Mouse (Mus musculus) CH12.LX (cell line): ENCODE results near the gene Urad. TPM values are rescaled to one million over a fixed set of nuclear protein-coding genes. Genes with fewer than 3 reads are reported as not detected.

Source experiments
- DNase-seq: peaks from one replicate; pipeline ENCODE4 v3.0.0-alpha.2; 2013; ENCODE audit errors: extremely low read depth
- H3K27ac ChIP-seq: 2 replicates; pipeline ENCODE4 v1.5.1; 2012; ENCODE audit warnings: low read depth, mild to moderate bottlenecking, control low read depth, moderate library complexity; ENCODE audit not compliant: insufficient read depth
- H3K27me3 ChIP-seq: replicated peaks from 2 replicates; pipeline ENCODE3; 2012; ENCODE audit warnings: inconsistent platforms
- H3K36me3 ChIP-seq, 2 experiments: replicated peaks in 1 of 2; 2 replicates each; pipeline versions ENCODE3 to v1.6.1; 2012; ENCODE audit warnings: inconsistent platforms in 1 of 2, low read length in 1 of 2, mild to moderate bottlenecking in 1 of 2, mixed read lengths in 1 of 2, moderate library complexity in 1 of 2; ENCODE audit not compliant: control insufficient read depth in 1 of 2, insufficient read depth in 1 of 2
- H3K4me1 ChIP-seq, 2 experiments: 2 replicates each; pipeline ENCODE4 v1.6.1; 2012; ENCODE audit warnings: inconsistent platforms in 1 of 2, moderate library complexity in 1 of 2; ENCODE audit not compliant: insufficient read depth in 2 of 2, control insufficient read depth in 1 of 2
- H3K4me2 ChIP-seq: 2 replicates; pipeline ENCODE4 v1.6.1; 2012; ENCODE audit warnings: low read depth, mild to moderate bottlenecking, control low read depth; ENCODE audit not compliant: poor library complexity, insufficient read depth, severe bottlenecking
- H3K4me3 ChIP-seq, 3 experiments: fragments of 150-350 bp in 1 of 3; sonication (generic) in 1 of 3; replicated peaks in 1 of 3; 2 replicates each; pipeline versions ENCODE3 to v1.5.1; 2011 to 2012; ENCODE audit warnings: low read depth in 2 of 3, low read length in 2 of 3, mild to moderate bottlenecking in 2 of 3, moderate library complexity in 2 of 3, control low read depth in 1 of 3, improper control_type of control experiment in 1 of 3, inconsistent platforms in 1 of 3, mixed read lengths in 1 of 3; ENCODE audit not compliant: poor library complexity in 1 of 3
- H3K79me2 ChIP-seq: replicated peaks from 2 replicates; pipeline ENCODE4 v1.6.1; 2012; ENCODE audit warnings: mild to moderate bottlenecking, moderate library complexity; ENCODE audit not compliant: control insufficient read depth, poor library complexity, insufficient read depth, severe bottlenecking; ENCODE audit errors: extremely low read depth
- H3K9ac ChIP-seq: 2 replicates; pipeline ENCODE4 v1.6.1; 2012; ENCODE audit warnings: low read depth, mild to moderate bottlenecking, control low read depth, moderate library complexity; ENCODE audit not compliant: insufficient read depth
- H3K9me3 ChIP-seq: replicated peaks from 2 replicates; pipeline ENCODE3; 2012; ENCODE audit warnings: low read length, inconsistent platforms, mixed read lengths
- CHD2 ChIP-seq: IDR thresholded peaks from 2 replicates; pipeline ENCODE4 v1.6.1; 2011; ENCODE audit warnings: low read length, improper control_type of control experiment
- CTCF ChIP-seq, 2 experiments: IDR thresholded peaks in 1 of 2; conservative IDR thresholded peaks in 1 of 2; 2 replicates each; pipeline ENCODE4 v1.5.1; 2011 to 2012; ENCODE audit warnings: low read depth in 2 of 2, low read length in 2 of 2, improper control_type of control experiment in 1 of 2, inconsistent platforms in 1 of 2, mild to moderate bottlenecking in 1 of 2, moderate library complexity in 1 of 2
- E2F4 ChIP-seq: IDR thresholded peaks from 2 replicates; pipeline ENCODE4 v1.6.1; 2011; ENCODE audit warnings: low read depth, low read length, improper control_type of control experiment; ENCODE audit not compliant: insufficient replicate concordance
- ELF1 ChIP-seq: IDR thresholded peaks from 2 replicates; pipeline ENCODE4 v1.6.1; 2014; ENCODE audit warnings: low read depth, mild to moderate bottlenecking, inconsistent platforms, low read length, improper control_type of control experiment
- EP300 ChIP-seq: IDR thresholded peaks from 2 replicates; pipeline ENCODE4 v1.6.1; 2011; ENCODE audit warnings: low read length, improper control_type of control experiment
- GABPA ChIP-seq: IDR thresholded peaks from 2 replicates; pipeline ENCODE4 v1.6.1; 2012; ENCODE audit warnings: low read depth, low read length, improper control_type of control experiment, inconsistent platforms; ENCODE audit not compliant: insufficient replicate concordance
- HCFC1 ChIP-seq: IDR thresholded peaks from 2 replicates; pipeline ENCODE4 v1.6.1; 2012; ENCODE audit warnings: low read depth, mild to moderate bottlenecking, inconsistent platforms, low read length, improper control_type of control experiment
- IRF4 ChIP-seq: IDR thresholded peaks from 2 replicates; pipeline ENCODE4 v1.6.1; 2014; ENCODE audit warnings: low read depth, mild to moderate bottlenecking, inconsistent platforms, low read length, improper control_type of control experiment
- JUND ChIP-seq: conservative IDR thresholded peaks from 2 replicates; pipeline ENCODE4 v1.6.1; 2011; ENCODE audit warnings: low read depth, low read length, improper control_type of control experiment
- MAFK ChIP-seq: IDR thresholded peaks from 2 replicates; pipeline ENCODE4 v1.6.1; 2011; ENCODE audit warnings: low read length, improper control_type of control experiment; ENCODE audit not compliant: insufficient replicate concordance
- MAX ChIP-seq: IDR thresholded peaks from 2 replicates; pipeline ENCODE4 v1.6.1; 2011; ENCODE audit warnings: low read length, improper control_type of control experiment
- MXI1 ChIP-seq: IDR thresholded peaks from 2 replicates; pipeline ENCODE4 v1.6.1; 2011; ENCODE audit warnings: mild to moderate bottlenecking, low read depth, low read length, improper control_type of control experiment
- MYC ChIP-seq: IDR thresholded peaks from 2 replicates; pipeline ENCODE4 v1.6.1; 2011; ENCODE audit warnings: low read depth, mild to moderate bottlenecking, improper control_type of control experiment, low read length
- NRF1 ChIP-seq: IDR thresholded peaks from 2 replicates; pipeline ENCODE4 v1.6.1; 2014; ENCODE audit warnings: low read depth, mild to moderate bottlenecking, inconsistent platforms, low read length, improper control_type of control experiment, moderate library complexity
- PAX5 ChIP-seq: IDR thresholded peaks from 2 replicates; pipeline ENCODE4 v1.6.1; 2012; ENCODE audit warnings: low read length, inconsistent platforms, mixed read lengths
- POLR2AphosphoS2 ChIP-seq: IDR thresholded peaks from 2 replicates; pipeline ENCODE4 v1.6.1; 2011; ENCODE audit warnings: low read depth, low read length, improper control_type of control experiment
- RCOR1 ChIP-seq: conservative IDR thresholded peaks from 2 replicates; pipeline ENCODE4 v1.6.1; 2012; ENCODE audit warnings: low read depth, mild to moderate bottlenecking, inconsistent platforms, low read length, improper control_type of control experiment
- SMC3 ChIP-seq: IDR thresholded peaks from 2 replicates; pipeline ENCODE4 v1.6.1; 2011; ENCODE audit warnings: low read depth, low read length, improper control_type of control experiment
- TBP ChIP-seq: conservative IDR thresholded peaks from 2 replicates; pipeline ENCODE4 v1.6.1; 2011; ENCODE audit warnings: low read depth, low read length, improper control_type of control experiment
- TCF12 ChIP-seq: IDR thresholded peaks from 2 replicates; pipeline ENCODE4 v1.6.1; 2014; ENCODE audit warnings: low read depth, mild to moderate bottlenecking, inconsistent platforms, low read length, improper control_type of control experiment
- USF2 ChIP-seq: conservative IDR thresholded peaks from 2 replicates; pipeline ENCODE4 v1.6.1; 2011; ENCODE audit warnings: low read depth, low read length, improper control_type of control experiment
- ZKSCAN1 ChIP-seq: IDR thresholded peaks from 2 replicates; pipeline ENCODE4 v1.6.1; 2012; ENCODE audit warnings: low read depth, inconsistent platforms, low read length, improper control_type of control experiment, borderline replicate concordance
- ZMIZ1 ChIP-seq: IDR thresholded peaks from 2 replicates; pipeline ENCODE4 v1.6.1; 2012; ENCODE audit warnings: low read depth, mild to moderate bottlenecking, inconsistent platforms, low read length, improper control_type of control experiment
- ZNF384 ChIP-seq: IDR thresholded peaks from 2 replicates; pipeline ENCODE4 v1.6.1; 2012; ENCODE audit warnings: low read depth, low read length, improper control_type of control experiment, inconsistent platforms
- dilution Hi-C: fragments of 300-500 bp; cut with MboI; formaldehyde crosslinking; loops from 2 replicates; pipeline ENCODE4 v1.14.3; 2020; ENCODE audit warnings: low sequenced_read_pairs; ENCODE audit not compliant: extremely low pct_unique_long_range_greater_than_20kb, extremely low pct_ligation_motif_present
- in situ Hi-C: fragments of 300-500 bp; cut with MboI; formaldehyde crosslinking; loops from 3 replicates; pipeline ENCODE4 v1.14.3; 2019; ENCODE audit warnings: low sequenced_read_pairs, low pct_ligation_motif_present, low pct_unique_long_range_greater_than_20kb, mixed read lengths
- polyA plus RNA-seq: library from polyadenylated mRNA; unstranded; fragments of >175 nt; gene quantifications from 2 replicates; pipeline ENCODE4 v1.2.1, GENCODE M21; 2012; ENCODE audit warnings: low read depth; ENCODE audit not compliant: insufficient read length
- total RNA-seq, 2 experiments: library from RNA; depleted of rRNA; stranded (reverse); fragments of 300-350 nt in 1 of 2; fragments of >200 nt in 1 of 2; gene quantifications; 2 replicates each; pipeline ENCODE4 v1.2.3; 2012 to 2014

The Urad gene
- total and polyA plus RNA-seq, 3 experiments, result not detected

GRCm38 (mm10) chr5:147306638-147307397 lies 15.4 kb downstream of the Urad start, which contains the start of gene Cdx2:
Gene Cdx2, minus strand, starts transcription at chr5:147307270.
- DNase-seq, result no peak
- in situ Hi-C loops, result loop anchor here (25.0 kb wide), 1 partner anchor 620 kb away; no protein-coding TSS in a partner anchor
- Histone ChIP-seq H3K36me3 (no peaks in the 10 kb centered on the region), H3K27ac (no peak within 1 kb of the TSS), H3K4me1 (no peaks in the 10 kb centered on the region), H3K9me3 (peaks cover 16% of the 10 kb centered on the region), H3K4me2 (no peak within 1 kb of the TSS), H3K79me2 (no peaks in the 10 kb centered on the region), H3K27me3 (peaks cover 48% of the 10 kb centered on the region), H3K9ac (no peak within 1 kb of the TSS), H3K4me3 (no peak within 1 kb of the TSS)
- TF ChIP-seq HCFC1 (no peak), RCOR1 (no peak), E2F4 (no peak), CTCF (conservative IDR thresholded peaks at IDR 0.05 in 1 of 2, IDR thresholded peaks at IDR 0.05 in 1 of 2; ENCODE audit: low read depth in 2 of 2, low read length in 2 of 2) (no peak), TBP (no peak), MAFK (no peak), CHD2 (no peak), ZMIZ1 (no peak)
- dilution Hi-C loops, result no loop called here

- H3K4me1 ChIP-seq, result no peaks in the 10 kb centered on the region
- no peaks in the 10 kb centered on the region for H3K79me2 ChIP-seq
- H3K9ac ChIP-seq, result no peak overlapping the region
- dilution Hi-C loops (no loop called here), in situ Hi-C loops (loop anchor here (25.0 kb wide), 1 partner anchor 619 kb away; no protein-coding TSS in a partner anchor)
- H3K4me3 ChIP-seq, result no peak overlapping the region
- H3K27me3 ChIP-seq, result peaks cover 53% of the 10 kb centered on the region
- no peak overlapping the region for H3K27ac ChIP-seq
- peaks cover 16% of the 10 kb centered on the region for H3K9me3 ChIP-seq
- TF ChIP-seq ZKSCAN1, result no peak
- no peak for TF ChIP-seq PAX5
- TF ChIP-seq RCOR1, result no peak
- TF ChIP-seq POLR2AphosphoS2, result no peak
- no peak for TF ChIP-seq MXI1
- TF ChIP-seq MYC, result no peak
- no peak for TF ChIP-seq GABPA
- TF ChIP-seq IRF4, result no peak
- no peak for TF ChIP-seq MAX
- TF ChIP-seq ZNF384, result no peak
- no peak for TF ChIP-seq EP300
- no peak for TF ChIP-seq NRF1
- no peak for TF ChIP-seq ZMIZ1
- TF ChIP-seq ELF1, result no peak
- no peak for TF ChIP-seq TCF12
- no peak for TF ChIP-seq TBP
- TF ChIP-seq JUND, result no peak
- TF ChIP-seq USF2, result no peak
- TF ChIP-seq HCFC1, result no peak
- TF ChIP-seq SMC3, result no peak
- H3K4me2 ChIP-seq, result no peak overlapping the region
- DNase-seq, result no peak
- no peaks in the 10 kb centered on the region for H3K36me3 ChIP-seq
These were observed 16.2 kb downstream of the Urad start for GRCm38 (mm10) chr5:147305856-147306637.
